Mouse (Mus musculus) spleen, adult 2 months (tissue): ENCODE data around the gene Mptx2.

Experiments used
- CTCF ChIP-seq: fragments of 200-500 bp; IDR thresholded peaks from 2 replicates; pipeline ENCODE4 v1.5.1; 2011; ENCODE audit warnings: mild to moderate bottlenecking, inconsistent platforms; ENCODE audit not compliant: insufficient read depth, insufficient read length, insufficient replicate concordance; ENCODE audit errors: extremely low read depth
- POLR2A ChIP-seq: fragments of 200-500 bp; IDR thresholded peaks from 2 replicates; pipeline ENCODE4 v1.6.1; 2011; ENCODE audit warnings: low read depth, low read length, inconsistent platforms

- TF ChIP-seq POLR2A (no peak), CTCF (no peak)
These were observed 47.8 kb upstream of the Mptx2 start for GRCm38 (mm10) chr1:173325395-173325794.
